Mouse (Mus musculus): ENCODE measurements around the gene Gli2. TPM values are rescaled to one million over a fixed set of nuclear protein-coding genes. Genes with fewer than 3 reads are reported as not detected.

The Gli2 gene
- polyA plus RNA-seq, 1 experiment from 2014 or later = 3.1 TPM

DNA sequence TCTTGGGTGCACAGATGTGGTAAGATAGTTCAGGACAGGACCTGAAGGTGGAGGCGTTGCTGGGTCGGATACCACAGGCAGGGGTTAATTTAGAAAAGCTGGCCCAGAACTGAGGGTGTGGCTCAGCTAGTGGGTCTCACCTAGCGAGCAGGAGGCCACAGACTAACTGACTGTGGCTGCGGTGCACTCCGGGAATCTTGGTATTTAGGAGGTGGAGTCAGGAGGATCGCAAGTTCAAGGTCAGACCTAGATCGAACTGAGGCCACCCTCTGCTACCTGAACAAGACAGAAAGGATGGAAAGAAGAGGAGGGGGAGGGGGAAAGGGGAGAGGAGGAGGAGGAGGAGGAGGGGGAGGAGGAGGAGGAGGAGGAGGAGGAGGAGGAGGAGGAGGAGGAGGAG lies 22.1 kb upstream of the Gli2 start:
- H3K27me3 ChIP-seq (replicated peaks) = peaks cover 28% of the 10 kb centered on the region
- 32% methylated on average over 7 of the region's 7 CpGs for whole genome bisulfite sequencing
- no peak for ATAC-seq (ENCODE audit: extremely low read depth, insufficient number of reproducible peaks, low FRiP score, low TSS enrichment)

GRCm38 (mm10) chr1:119074910-119075309 lies 21.5 kb upstream of the Gli2 start:
- H3K9ac ChIP-seq = no peak overlapping the region
- peaks cover 7% of the 10 kb centered on the region for H3K4me1 ChIP-seq
- H3K27me3 ChIP-seq (replicated peaks) = peaks cover 28% of the 10 kb centered on the region
- H3K4me2 ChIP-seq = no peak overlapping the region
- no peak overlapping the region for H3K4me3 ChIP-seq
- H3K9me3 ChIP-seq = no peaks in the 10 kb centered on the region
- ATAC-seq (ENCODE audit: extremely low read depth, insufficient number of reproducible peaks, low FRiP score, low TSS enrichment) = no peak
- no peak overlapping the region for H3K27ac ChIP-seq (replicated peaks)
- H3K36me3 ChIP-seq = no peaks in the 10 kb centered on the region
- WGBS = 63% methylated on average over 6 of the region's 6 CpGs

More for the DNA sequence above, 22.1 kb upstream of the Gli2 start:
- Histone ChIP-seq H3K4me1 (peaks cover 7% of the 10 kb centered on the region), H3K9me3 (no peaks in the 10 kb centered on the region), H3K27ac (replicated peaks) (no peak overlapping the region), H3K4me2 (no peak overlapping the region), H3K9ac (no peak overlapping the region), H3K36me3 (no peaks in the 10 kb centered on the region), H3K4me3 (no peak overlapping the region)

DNA sequence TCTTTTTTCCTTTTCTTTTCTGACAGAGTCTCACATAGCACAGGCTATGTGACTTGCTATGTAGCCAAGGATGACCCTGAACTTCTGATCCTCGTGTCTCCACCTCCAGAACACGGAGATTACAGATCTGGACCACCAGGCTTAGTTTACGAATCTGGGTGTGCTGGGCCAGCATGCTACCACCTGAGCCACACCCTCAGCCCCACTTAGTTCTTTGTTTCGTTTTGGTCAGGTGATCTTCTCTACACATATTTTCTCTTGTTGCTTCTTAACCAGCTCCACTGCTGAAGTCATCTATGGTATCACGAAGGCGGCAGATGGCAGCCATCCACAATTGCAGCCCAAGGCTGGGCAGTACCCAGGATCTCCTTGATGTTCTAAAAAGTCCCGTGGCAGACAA lies 20.5 kb upstream of the Gli2 start:
- H3K4me1 ChIP-seq = peaks cover 7% of the 10 kb centered on the region
- ATAC-seq (ENCODE audit: extremely low read depth, insufficient number of reproducible peaks, low FRiP score, low TSS enrichment) = no peak
- no peak overlapping the region for H3K4me2 ChIP-seq
- no peaks in the 10 kb centered on the region for H3K36me3 ChIP-seq
- H3K9me3 ChIP-seq = no peaks in the 10 kb centered on the region
- WGBS = 75% methylated on average over 7 of the region's 7 CpGs
- H3K27me3 ChIP-seq (replicated peaks) = peaks cover 28% of the 10 kb centered on the region
- H3K4me3 ChIP-seq = no peak overlapping the region
- no peak overlapping the region for H3K27ac ChIP-seq (replicated peaks)
- no peak overlapping the region for H3K9ac ChIP-seq

DNA sequence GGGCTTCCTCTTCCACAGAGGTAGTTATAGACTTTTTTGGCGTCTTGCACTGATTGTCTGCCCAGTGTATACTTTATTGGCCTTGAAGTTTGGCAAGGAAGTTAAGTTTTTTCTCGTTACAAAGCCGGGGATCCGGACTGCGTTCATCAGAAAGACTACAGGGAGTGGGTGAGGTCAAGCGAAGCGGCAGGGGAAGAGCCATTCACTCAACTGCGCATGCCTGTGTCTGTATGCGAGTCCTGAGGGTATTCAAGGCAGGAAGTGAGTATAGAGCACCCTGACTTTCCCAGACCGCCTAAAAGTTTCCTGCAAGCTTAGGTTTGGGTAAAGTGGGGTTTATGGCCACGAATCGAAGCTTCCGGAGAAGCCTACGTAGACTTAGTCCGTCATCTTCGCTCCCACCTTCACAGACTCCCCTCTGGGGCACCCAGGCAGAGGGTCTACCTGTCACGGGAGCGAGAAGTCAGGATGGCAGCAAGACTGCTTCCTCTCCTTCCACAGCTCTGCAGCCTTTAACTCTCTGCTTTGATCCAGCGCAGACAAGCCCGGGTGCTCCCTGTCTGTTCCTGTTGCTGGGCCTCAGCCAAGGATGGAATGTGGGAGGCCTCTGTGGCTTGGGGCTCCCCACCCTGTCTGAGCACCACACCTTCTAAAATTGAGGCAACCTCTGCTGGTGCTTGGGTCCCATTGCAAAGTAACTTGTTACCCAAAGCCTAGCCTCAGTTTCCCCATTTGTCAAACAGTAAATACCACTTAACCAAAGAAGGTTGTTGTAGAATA lies 11.7 kb upstream of the Gli2 start:
- no peak overlapping the region for H3K4me2 ChIP-seq
- H3K9ac ChIP-seq = 0 out of 2 replicates have a peak overlapping the region, but pooled peaks have one; percentile 12
- H3K9me3 ChIP-seq = no peaks in the 10 kb centered on the region
- 0 out of 2 replicates have a peak, but pooled peaks cover 6% of the 10 kb centered on the region for H3K27me3 ChIP-seq (replicated peaks)
- peaks cover 7% of the 10 kb centered on the region; the same call in 1 of the 2 replicates for H3K4me1 ChIP-seq
- 65% methylated on average over 20 of the region's 20 CpGs for WGBS
- ATAC-seq (ENCODE audit: extremely low read depth, insufficient number of reproducible peaks, low FRiP score, low TSS enrichment) = no peak
- H3K36me3 ChIP-seq = no peaks in the 10 kb centered on the region
- no peak overlapping the region for H3K4me3 ChIP-seq
- H3K27ac ChIP-seq (replicated peaks) = no peak overlapping the region

DNA sequence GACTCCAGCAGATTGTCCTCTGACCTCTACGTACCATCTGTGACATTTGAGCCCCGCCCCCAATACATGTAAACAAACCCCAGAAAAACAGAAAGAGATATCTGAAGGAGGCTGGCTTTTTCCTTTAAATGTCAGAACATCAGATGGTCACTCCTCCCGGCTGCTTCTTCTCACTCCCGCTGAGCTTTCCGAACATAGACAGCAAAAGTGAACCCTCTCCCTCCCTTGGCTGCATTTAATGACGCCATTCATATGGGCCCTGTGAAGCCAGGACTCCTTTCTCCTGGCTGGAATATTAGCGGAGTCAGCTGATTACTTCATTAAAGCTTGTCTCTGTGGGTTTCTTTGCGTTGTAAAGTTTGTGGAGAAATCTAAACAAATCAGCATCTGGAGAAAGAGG lies 3.1 kb upstream of the Gli2 start:
- Histone ChIP-seq H3K27me3 (replicated peaks) (peaks cover 31% of the 10 kb centered on the region), H3K4me2 (no peak overlapping the region), H3K27ac (replicated peaks) (no peak overlapping the region), H3K4me3 (no peak overlapping the region), H3K4me1 (peaks cover 21% of the 10 kb centered on the region), H3K9ac (no peak overlapping the region), H3K9me3 (no peaks in the 10 kb centered on the region), H3K36me3 (no peaks in the 10 kb centered on the region)
- 51% methylated on average over 8 of the region's 8 CpGs for WGBS
- ATAC-seq (ENCODE audit: extremely low read depth, insufficient number of reproducible peaks, low FRiP score, low TSS enrichment) = no peak

GRCm38 (mm10) chr1:119055801-119056200 lies 2.4 kb upstream of the Gli2 start:
- no peaks in the 10 kb centered on the region for H3K9me3 ChIP-seq
- 81% methylated on average over 4 of the region's 4 CpGs for WGBS
- no peak overlapping the region for H3K4me3 ChIP-seq
- no peak overlapping the region for H3K9ac ChIP-seq
- H3K27me3 ChIP-seq (replicated peaks) = peaks cover 38% of the 10 kb centered on the region
- ATAC-seq (ENCODE audit: extremely low read depth, insufficient number of reproducible peaks, low FRiP score, low TSS enrichment) = no peak
- peaks cover 26% of the 10 kb centered on the region for H3K4me1 ChIP-seq
- H3K36me3 ChIP-seq = no peaks in the 10 kb centered on the region
- no peak overlapping the region for H3K4me2 ChIP-seq
- H3K27ac ChIP-seq (replicated peaks) = no peak overlapping the region

- H3K9me3 ChIP-seq = no peaks in the 10 kb centered on the region
- no peaks in the 10 kb centered on the region for H3K36me3 ChIP-seq
- peaks cover 51% of the 10 kb centered on the region for H3K27me3 ChIP-seq (replicated peaks)
- no peak for ATAC-seq (ENCODE audit: extremely low read depth, insufficient number of reproducible peaks, low FRiP score, low TSS enrichment)
- peak overlapping the region; percentile 98 for H3K4me2 ChIP-seq
- peak overlapping the region; percentile 67 for H3K4me3 ChIP-seq
- H3K9ac ChIP-seq = peak overlapping the region; percentile 82
- H3K27ac ChIP-seq (replicated peaks) = no peak overlapping the region
- 34% methylated on average over 6 of the region's 6 CpGs for WGBS
- H3K4me1 ChIP-seq = peaks cover 39% of the 10 kb centered on the region
These were observed 1.0 kb upstream of the Gli2 start for GRCm38 (mm10) chr1:119054468-119054867.

- H3K4me3 ChIP-seq = peak overlapping the region; percentile 67
- no peaks in the 10 kb centered on the region for H3K36me3 ChIP-seq
- peaks cover 40% of the 10 kb centered on the region for H3K4me1 ChIP-seq
- peaks cover 57% of the 10 kb centered on the region for H3K27me3 ChIP-seq (replicated peaks)
- H3K27ac ChIP-seq (replicated peaks) = peak overlapping the region; percentile 85
- peak overlapping the region; percentile 98 for H3K4me2 ChIP-seq
- peak overlapping the region; percentile 82 for H3K9ac ChIP-seq
- H3K9me3 ChIP-seq = no peaks in the 10 kb centered on the region
- WGBS = under 1% methylated on average over 25 of the region's 25 CpGs
- ATAC-seq (ENCODE audit: extremely low read depth, insufficient number of reproducible peaks, low FRiP score, low TSS enrichment) = 0 out of 2 replicates have a peak, but pooled peaks have one; percentile 15
These were observed 494 bp upstream of the Gli2 start for GRCm38 (mm10) chr1:119053872-119054354.

DNA sequence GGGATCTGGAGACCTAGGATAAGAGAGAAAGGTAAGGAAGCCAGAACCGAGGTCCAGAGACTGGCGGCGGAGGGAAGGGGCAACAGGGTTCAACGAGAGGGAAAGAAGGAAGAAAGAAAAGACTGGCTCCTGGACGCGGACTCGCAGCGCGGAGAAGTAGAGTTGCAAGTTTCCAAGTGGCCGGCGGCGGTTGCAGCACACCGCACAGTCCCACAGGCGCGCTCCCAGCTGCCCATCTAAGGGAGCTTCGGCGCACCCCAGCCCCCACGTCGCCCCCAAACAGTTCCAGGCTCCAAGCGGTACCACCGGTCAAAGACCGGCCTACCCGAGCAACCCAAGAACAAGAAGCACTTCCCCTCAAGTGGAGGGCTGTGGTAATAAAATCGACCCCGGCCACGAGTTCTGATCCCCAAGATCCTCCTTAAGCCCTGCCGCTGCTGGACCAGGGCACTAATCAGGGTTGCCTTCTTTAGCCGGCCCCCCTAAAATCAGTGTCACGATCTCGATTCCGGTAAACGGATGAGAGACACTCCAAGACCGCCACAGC lies 715 bp downstream of the Gli2 start:
- Histone ChIP-seq H3K27ac (replicated peaks) (peak overlapping the region; percentile 85), H3K36me3 (no peaks in the 10 kb centered on the region), H3K9ac (peak overlapping the region; percentile 82), H3K4me3 (peak overlapping the region; percentile 67), H3K9me3 (no peaks in the 10 kb centered on the region), H3K27me3 (replicated peaks) (peaks cover 62% of the 10 kb centered on the region), H3K4me1 (peaks cover 46% of the 10 kb centered on the region), H3K4me2 (peak overlapping the region; percentile 98)
- under 1% methylated on average over 33 of the region's 33 CpGs for WGBS
- no peak for ATAC-seq (ENCODE audit: extremely low read depth, insufficient number of reproducible peaks, low FRiP score, low TSS enrichment)

DNA sequence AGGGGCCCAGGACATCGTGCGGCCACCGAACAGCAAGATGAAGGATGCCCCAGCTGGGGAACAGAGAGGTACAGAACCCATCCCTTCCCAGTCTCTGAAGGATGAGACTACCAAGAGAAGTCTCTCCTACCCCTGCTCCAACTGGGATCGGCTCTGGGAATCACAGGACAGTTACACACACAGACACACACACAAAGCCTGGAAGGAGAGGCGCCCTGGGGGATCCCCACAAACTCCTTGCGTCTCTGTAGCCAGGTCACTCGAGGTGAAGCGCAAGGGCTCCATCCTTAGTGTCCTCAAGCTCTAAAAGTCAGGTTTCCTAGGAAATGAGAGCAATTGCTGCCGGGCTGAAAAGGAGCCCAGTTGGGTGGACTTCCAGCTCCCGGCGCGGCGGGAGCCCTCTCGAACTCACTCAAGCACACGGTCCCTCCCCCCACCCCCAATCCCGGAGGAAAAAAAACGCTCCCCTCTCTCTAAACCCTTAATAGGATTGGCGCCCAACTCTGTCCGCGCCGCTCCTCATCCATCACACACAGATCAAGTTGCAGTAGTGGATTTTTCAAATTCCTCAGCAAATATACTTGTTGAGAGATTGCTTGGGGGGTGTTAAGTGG lies 1.4 kb downstream of the Gli2 start:
- Histone ChIP-seq H3K4me1 (peaks cover 46% of the 10 kb centered on the region), H3K36me3 (no peaks in the 10 kb centered on the region), H3K27ac (replicated peaks) (peak overlapping the region; percentile 85), H3K9ac (peak overlapping the region; percentile 82), H3K4me2 (peak overlapping the region; percentile 98), H3K4me3 (peak overlapping the region; percentile 67), H3K9me3 (no peaks in the 10 kb centered on the region), H3K27me3 (replicated peaks) (peaks cover 62% of the 10 kb centered on the region)
- no peak for ATAC-seq (ENCODE audit: extremely low read depth, insufficient number of reproducible peaks, low FRiP score, low TSS enrichment)
- WGBS = under 1% methylated on average over 21 of the region's 21 CpGs

- no peak for ATAC-seq (ENCODE audit: extremely low read depth, insufficient number of reproducible peaks, low FRiP score, low TSS enrichment)
- 7% methylated on average over 21 of the region's 21 CpGs for WGBS
- H3K9ac ChIP-seq = peak overlapping the region; percentile 82
- peaks cover 46% of the 10 kb centered on the region for H3K4me1 ChIP-seq
- H3K36me3 ChIP-seq = no peaks in the 10 kb centered on the region
- peak overlapping the region; percentile 85 for H3K27ac ChIP-seq (replicated peaks)
- peak overlapping the region; percentile 67 for H3K4me3 ChIP-seq
- no peaks in the 10 kb centered on the region for H3K9me3 ChIP-seq
- H3K4me2 ChIP-seq = peak overlapping the region; percentile 98
- peaks cover 62% of the 10 kb centered on the region for H3K27me3 ChIP-seq (replicated peaks)
These were observed 2.1 kb downstream of the Gli2 start for GRCm38 (mm10) chr1:119051192-119051937.
